ENCODE assay signal across 12 mouse cellular contexts in the genomic region with DNA sequence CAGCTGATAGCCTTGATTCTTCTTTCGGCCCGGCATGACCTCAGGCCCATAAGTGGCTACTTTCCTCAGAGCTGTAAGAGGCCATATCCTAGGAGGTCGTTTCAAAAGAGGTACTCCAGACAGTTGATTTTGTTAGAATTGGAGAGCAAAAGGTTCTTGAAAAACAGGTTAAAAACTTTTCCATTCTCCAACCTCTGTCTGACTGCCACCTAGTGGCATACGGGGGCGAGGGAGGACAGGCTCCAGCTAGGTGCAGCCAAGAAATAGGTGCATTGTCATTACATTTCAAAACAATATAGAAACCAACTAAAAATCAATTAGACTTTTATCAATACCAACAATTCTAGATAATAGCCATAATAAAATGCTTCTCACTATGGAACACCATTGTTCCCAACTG.
DNase-seq lines count a peak whose midpoint lies in the region; ATAC-seq and TF ChIP-seq lines count a peak whose summit lies in the region.
"Had no signal": no experiment of that assay in that cellular context is flagged by ENCODE, and none has a peak within 500 bp of the region (broad histone marks: within the 10 kb centered on the region; RNA-seq: fewer than 3 reads in every experiment).

No protein-coding gene starts in this region.

- no peak overlapping the region for H3K4me3 ChIP-seq in kidney, adult 2 months (ENCODE audit: insufficient read depth, low read depth, low read length)
- H3K4me3 ChIP-seq in kidney, embryonic 16.5 days (ENCODE audit: low read length), result no peak overlapping the region
- no peak overlapping the region for H3K4me3 ChIP-seq in embryonic fibroblast, embryonic 13.5 days (ENCODE audit: insufficient read depth, low read length)
- H3K4me3 ChIP-seq in thymus, adult 2 months (ENCODE audit: control insufficient read depth, insufficient read depth, low read length), result no peak overlapping the region
- H3K4me3 ChIP-seq: hindbrain, embryonic 13.5 days; liver, embryonic 15.5 days; stomach, embryonic 15.5 days had no signal

- H3K9ac ChIP-seq in kidney, embryonic 16.5 days (replicated peaks; ENCODE audit: low read length), result no peak overlapping the region
- H3K9ac ChIP-seq: hindbrain, embryonic 13.5 days; liver, embryonic 15.5 days; stomach, embryonic 15.5 days had no signal

- H3K4me2 ChIP-seq in kidney, embryonic 16.5 days (replicated peaks; ENCODE audit: low read depth, low read length), result no peak overlapping the region
- H3K4me2 ChIP-seq: hindbrain, embryonic 13.5 days; liver, embryonic 15.5 days; stomach, embryonic 15.5 days had no signal

- DNase-seq in adrenal gland, postnatal 14 days, result peak; percentile 5
- DNase-seq in adrenal gland, adult 18-20 months (ENCODE audit: low spot score in 2 of 2), result no peak
- DNase-seq in kidney, adult 2 months, result peak; percentile 2
- DNase-seq in 3T3-L1 (ENCODE audit: low read depth, low spot score), result peak; percentile 45
- DNase-seq in thymus, adult 2 months, result no peak
- DNase-seq in c-Kit-positive CD71-positive TER-119-positive erythroid progenitor cells, embryonic 14.5 days (ENCODE audit: low spot score), result no peak
- DNase-seq: B cell, adult 2 months had no signal

- H3K4me1 ChIP-seq in kidney, adult 2 months (ENCODE audit: control insufficient read depth, insufficient read depth, low read length), result no peaks in the 10 kb centered on the region
- H3K4me1 ChIP-seq in kidney, embryonic 16.5 days (ENCODE audit: insufficient read depth, low read length), result no peaks in the 10 kb centered on the region
- no peaks in the 10 kb centered on the region for H3K4me1 ChIP-seq in embryonic fibroblast, embryonic 13.5 days (ENCODE audit: control insufficient read depth, insufficient read depth, low read length)
- no peaks in the 10 kb centered on the region for H3K4me1 ChIP-seq in thymus, adult 2 months (replicated peaks; ENCODE audit: control insufficient read depth, insufficient read depth, low read length)
- H3K4me1 ChIP-seq: hindbrain, embryonic 13.5 days; liver, embryonic 15.5 days; stomach, embryonic 15.5 days had no signal

- no peak for ATAC-seq in kidney, embryonic 16.5 days (ENCODE audit: low FRiP score, low TSS enrichment)

- no peak for TF ChIP-seq POLR2A in kidney, adult 2 months (IDR thresholded peaks at IDR 0.05; ENCODE audit: low read depth, low read length)
- no peak for TF ChIP-seq POLR2A in embryonic fibroblast, embryonic 13.5 days (IDR thresholded peaks at IDR 0.05; ENCODE audit: low read depth, low read length)
- no peak for TF ChIP-seq POLR2A in thymus, adult 2 months (IDR thresholded peaks at IDR 0.05; ENCODE audit: control insufficient read depth, extremely low read depth, insufficient read depth, low read length, poor library complexity)

- H3K36me3 ChIP-seq in kidney, adult 2 months (ENCODE audit: control insufficient read depth, insufficient read depth, low read length), result no peaks in the 10 kb centered on the region
- H3K36me3 ChIP-seq in kidney, embryonic 16.5 days (ENCODE audit: insufficient read depth, low read length), result no peaks in the 10 kb centered on the region
- H3K36me3 ChIP-seq in thymus, adult 2 months (ENCODE audit: control insufficient read depth, insufficient read depth, low read length), result no peaks in the 10 kb centered on the region
- H3K36me3 ChIP-seq: hindbrain, embryonic 13.5 days; liver, embryonic 15.5 days; stomach, embryonic 15.5 days had no signal

- WGBS in kidney, adult 2 months, result 44% methylated on average over 5 of the region's 5 CpGs
- WGBS in kidney, embryonic 16.5 days, result 50% methylated on average over 5 of the region's 5 CpGs
- 46% methylated on average over 5 of the region's 5 CpGs for WGBS in thymus, adult 2 months

- peak; percentile 57 for TF ChIP-seq CTCF in kidney, adult 2 months (conservative IDR thresholded peaks at IDR 0.05; ENCODE audit: insufficient read depth, insufficient read length, low read depth, low read length)
- peak; percentile 33; the same call in 1 of the 2 replicates for TF ChIP-seq CTCF in embryonic fibroblast, embryonic 13.5 days (IDR thresholded peaks at IDR 0.05; ENCODE audit: borderline replicate concordance, insufficient read depth, low read length)
- TF ChIP-seq CTCF in thymus, adult 2 months (IDR thresholded peaks at IDR 0.05; ENCODE audit: borderline replicate concordance, control insufficient read depth, extremely low read depth, insufficient read depth, low read length, poor library complexity), result no peak

- no peaks in the 10 kb centered on the region for H3K27me3 ChIP-seq in kidney, adult 2 months (replicated peaks; ENCODE audit: control insufficient read depth, insufficient read depth, low read length)
- peaks cover 3% of the 10 kb centered on the region; the same call in 1 of the 2 replicates for H3K27me3 ChIP-seq in kidney, embryonic 16.5 days (ENCODE audit: insufficient read depth, low read length)
- H3K27me3 ChIP-seq in thymus, adult 2 months (ENCODE audit: control insufficient read depth, insufficient read depth, low read length), result no peaks in the 10 kb centered on the region
- H3K27me3 ChIP-seq: liver, embryonic 15.5 days; stomach, embryonic 15.5 days had no signal

- H3K9me3 ChIP-seq in kidney, embryonic 16.5 days (ENCODE audit: low read length), result no peaks in the 10 kb centered on the region
- H3K9me3 ChIP-seq: liver, embryonic 15.5 days; stomach, embryonic 15.5 days had no signal

- no peak overlapping the region for H3K27ac ChIP-seq in kidney, adult 2 months (ENCODE audit: insufficient read depth, low read depth, low read length)
- no peak overlapping the region for H3K27ac ChIP-seq in kidney, embryonic 16.5 days (ENCODE audit: low read length)
- no peak overlapping the region for H3K27ac ChIP-seq in embryonic fibroblast, embryonic 13.5 days (ENCODE audit: insufficient read depth, low read length)
- no peak overlapping the region for H3K27ac ChIP-seq in thymus, adult 2 months (ENCODE audit: control insufficient read depth, insufficient read depth, low read length)
- H3K27ac ChIP-seq: hindbrain, embryonic 13.5 days; liver, embryonic 15.5 days; stomach, embryonic 15.5 days had no signal

Comparison
In these comparisons a context has a peak if more than half of its experiments do, and no peak if none do; other contexts are left out.
1. DNase-seq: peak in adrenal gland, postnatal 14 days (single experiment), kidney, adult 2 months (single experiment) and 3T3-L1 (single experiment); none in adrenal gland, adult 18-20 months (0 of 2), thymus, adult 2 months (single experiment) and c-Kit-positive CD71-positive TER-119-positive erythroid progenitor cells, embryonic 14.5 days (single experiment).